Mouse (Mus musculus): Measurements from ENCODE around the gene Btbd8.

- no peak for TF ChIP-seq CTCF (IDR thresholded peaks at IDR 0.05; ENCODE audit: control insufficient read depth, insufficient read depth, insufficient replicate concordance, low read depth, low read length)
- no peak for TF ChIP-seq POLR2A (IDR thresholded peaks at IDR 0.05; ENCODE audit: control insufficient read depth, low read depth, low read length)
These were observed 25.5 kb upstream of the Btbd8 start for GRCm38 (mm10) chr5:107412285-107412684.
